Mouse (Mus musculus) v-Abl transformed pro-B cells (cell line): Measurements from ENCODE around the gene Rab11a.

Experiments
- in situ Hi-C, 2 experiments: fragments of 400-800 bp; cut with MboI; formaldehyde crosslinking; loops; one replicate each; pipeline ENCODE4 v1.15.1; 2025; ENCODE audit not compliant: unreplicated experiment in 2 of 2

Rab11a gene

DNA sequence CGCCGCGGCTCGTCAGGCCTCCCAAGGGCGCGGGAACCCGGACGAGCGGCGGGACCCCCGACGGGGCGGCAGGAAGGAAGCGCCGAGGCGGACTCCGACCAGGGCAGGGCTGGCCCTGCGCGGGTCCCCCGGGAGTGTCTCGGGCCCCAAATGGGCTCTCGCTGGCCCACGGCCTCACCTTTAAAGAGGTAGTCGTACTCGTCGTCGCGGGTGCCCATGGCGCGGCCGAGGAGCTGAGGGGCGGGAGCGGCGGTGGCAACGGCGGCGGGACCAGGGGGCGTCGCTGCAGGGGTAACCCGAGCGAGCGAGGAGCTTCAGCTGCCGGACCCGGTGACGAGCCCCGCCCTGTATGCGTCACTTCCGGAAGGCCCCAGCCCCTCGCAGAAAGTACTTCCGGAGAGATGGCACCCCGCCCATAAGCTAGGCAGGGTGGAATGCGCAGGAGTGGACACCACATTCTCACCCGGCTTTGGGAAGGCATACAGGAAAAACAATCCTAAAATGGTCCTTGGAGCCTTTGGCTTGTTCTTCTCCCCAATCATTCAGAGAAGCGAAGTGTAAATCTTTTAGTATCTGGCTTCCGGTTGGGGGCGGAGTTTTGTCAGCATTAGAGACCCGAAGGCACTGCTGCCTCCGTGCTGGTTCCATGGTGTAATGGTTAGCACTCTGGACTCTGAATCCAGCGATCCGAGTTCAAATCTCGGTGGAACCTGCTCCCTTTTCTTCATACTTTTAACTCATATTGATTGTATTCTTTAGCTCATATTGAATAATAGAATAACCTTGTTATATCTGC, at the start of gene Rab11a:
Gene Rab11a, minus strand, starts transcription at position 353 of the 796 bp plus-strand sequence.
- in situ Hi-C loops, result no loop called here

DNA sequence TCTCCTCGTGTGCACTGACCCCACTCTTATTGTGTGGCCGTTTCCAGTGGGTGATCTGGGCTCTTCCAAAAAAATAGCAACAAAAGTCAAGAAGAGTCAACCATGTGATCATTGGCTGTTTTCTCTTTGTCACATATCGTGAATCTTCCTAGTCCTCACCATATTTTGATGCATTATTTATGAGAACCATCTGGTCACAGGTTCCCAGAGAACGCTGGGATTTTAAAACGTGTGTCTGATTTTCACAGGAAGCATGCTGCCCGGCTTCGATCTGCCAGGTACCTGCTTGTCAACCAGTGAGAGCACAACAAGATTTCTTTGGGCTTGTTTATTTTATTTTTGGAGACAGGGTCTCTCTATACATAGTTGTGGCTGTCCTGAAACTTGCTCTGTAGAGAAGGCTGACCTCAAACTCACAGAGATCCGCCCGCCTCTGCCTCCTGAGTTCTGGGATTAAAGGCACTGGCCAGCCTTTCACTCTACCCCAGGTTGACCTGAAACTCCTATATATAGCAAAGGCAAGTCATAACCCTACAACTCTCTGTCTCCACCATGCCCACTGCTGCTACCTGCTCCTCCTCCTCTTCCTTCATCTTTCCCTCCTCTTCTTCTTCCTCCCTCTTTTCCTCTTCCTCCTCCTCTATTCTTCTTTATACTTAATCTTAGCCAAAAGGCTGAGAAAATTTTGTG, 48.8 kb upstream of the Rab11a start:
- in situ Hi-C loops, result no loop called here

DNA sequence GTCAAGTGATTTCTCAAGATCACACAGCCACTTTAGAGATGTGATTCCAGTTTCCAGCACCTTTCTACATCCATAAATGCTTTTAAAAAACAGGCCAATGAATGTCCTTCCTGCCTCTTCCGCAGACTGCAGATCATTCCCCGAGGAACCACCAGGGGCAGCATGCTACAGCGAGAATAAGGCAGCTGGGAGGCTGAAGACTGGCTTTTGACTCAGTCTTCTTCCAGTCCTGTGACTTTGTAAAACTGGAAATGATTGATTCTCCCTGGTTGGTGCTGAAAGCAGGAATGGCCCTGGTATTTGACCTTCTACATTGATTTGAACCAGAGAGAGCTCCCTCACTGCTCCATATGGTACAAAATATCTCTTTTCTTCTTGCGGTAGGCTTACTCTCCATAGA, 47.3 kb upstream of the Rab11a start:
- in situ Hi-C loops, result loop anchor here (5.0 kb wide), 2 partner anchors 32 to 77 kb away; no protein-coding TSS in a partner anchor

DNA sequence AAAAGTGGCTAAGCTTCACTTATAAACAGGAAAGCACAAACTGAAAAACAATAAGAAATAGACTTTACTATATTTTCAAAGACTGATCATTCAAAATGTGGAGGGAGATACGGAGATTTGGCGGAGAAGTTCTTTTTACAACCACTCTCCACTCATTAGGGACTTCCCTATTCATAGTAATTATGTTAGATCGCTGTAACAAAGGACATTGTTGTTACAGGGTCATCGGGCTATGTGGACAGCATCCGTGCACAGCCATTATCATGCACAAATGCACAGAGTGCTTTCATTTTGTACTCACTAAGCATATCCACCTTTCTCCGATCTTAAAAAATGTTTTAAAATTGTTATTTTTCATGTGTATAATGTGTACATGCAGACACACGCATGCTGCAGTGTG, 46.0 kb upstream of the Rab11a start:
- in situ Hi-C loops, result loop anchor here (5.0 kb wide), 2 partner anchors 34 to 79 kb away; no protein-coding TSS in a partner anchor

DNA sequence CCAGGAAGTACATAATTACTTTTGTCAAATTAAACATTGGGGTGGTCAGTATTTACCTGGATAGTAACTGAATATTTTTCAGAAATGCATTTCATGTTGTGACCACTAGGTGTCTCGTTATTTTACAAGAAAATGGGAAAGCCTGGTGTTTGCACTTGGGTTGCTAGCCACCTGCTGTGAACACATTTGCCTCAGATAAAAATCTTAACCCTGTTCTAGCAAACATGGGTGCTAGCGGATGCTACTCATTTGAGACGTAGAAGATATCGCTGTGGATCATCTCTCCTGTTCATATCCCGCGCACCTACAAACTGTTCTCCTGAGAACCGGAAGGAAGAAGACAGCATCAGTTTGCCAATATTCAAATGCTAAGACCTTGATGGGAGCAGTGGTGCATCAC, 42.1 kb upstream of the Rab11a start:
- in situ Hi-C loops, result loop anchor here (5.0 to 10.0 kb wide), 6 partner anchors 38 to 435 kb away; partner anchors contain the start of gene Dis3l (in 1 of the 2)

DNA sequence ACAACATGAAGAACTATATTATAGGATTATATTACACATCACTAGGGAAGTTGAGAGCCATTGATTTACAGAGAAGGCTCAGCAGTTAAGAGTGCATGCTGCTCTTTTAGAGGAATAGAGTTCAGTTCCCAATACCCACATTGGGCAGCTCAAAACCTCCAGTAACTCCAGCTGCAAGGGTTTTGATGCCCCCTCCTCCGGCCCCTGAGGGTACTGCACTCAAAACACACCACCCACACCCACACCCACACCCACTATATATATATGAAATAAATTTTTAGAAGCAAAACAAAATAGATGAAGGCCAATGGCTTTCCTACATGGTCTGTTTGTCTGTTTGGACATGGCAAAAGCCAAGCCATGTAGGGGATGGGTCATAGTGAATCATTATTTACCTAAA, 40.6 kb upstream of the Rab11a start:
- in situ Hi-C loops, result loop anchor here (10.0 kb wide), 4 partner anchors 127 to 433 kb away; partner anchors contain the start of gene Dis3l (in 1 of the 2)

DNA sequence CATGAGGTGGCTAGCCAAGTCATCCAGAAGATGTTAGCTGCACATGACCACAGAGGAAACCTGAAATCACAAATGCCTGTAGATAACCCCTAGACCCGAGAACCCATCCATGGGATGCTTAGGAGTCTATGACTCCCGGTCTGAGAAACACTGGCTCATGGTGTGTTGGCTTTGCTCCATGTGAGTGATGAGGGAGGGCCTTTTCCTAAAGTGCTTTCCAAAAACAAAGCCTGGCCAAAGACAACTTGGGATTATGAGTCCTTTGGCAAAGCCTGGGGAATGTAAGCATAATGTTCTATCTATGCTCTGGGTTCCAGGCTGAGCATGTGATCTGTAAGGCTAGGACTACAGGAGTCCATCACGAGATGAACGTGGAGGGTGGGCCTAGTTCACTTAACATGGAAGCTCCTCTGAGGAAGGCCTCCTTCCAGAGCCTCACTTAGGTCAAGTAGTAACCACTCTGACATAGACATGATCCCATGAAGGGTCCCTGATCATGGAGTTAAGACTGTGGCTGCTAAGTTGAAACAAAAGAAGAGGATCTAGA, 40.0 kb upstream of the Rab11a start:
- in situ Hi-C loops, result loop anchor here (10.0 kb wide), 4 partner anchors 127 to 433 kb away; partner anchors contain the start of gene Dis3l (in 1 of the 2)

DNA sequence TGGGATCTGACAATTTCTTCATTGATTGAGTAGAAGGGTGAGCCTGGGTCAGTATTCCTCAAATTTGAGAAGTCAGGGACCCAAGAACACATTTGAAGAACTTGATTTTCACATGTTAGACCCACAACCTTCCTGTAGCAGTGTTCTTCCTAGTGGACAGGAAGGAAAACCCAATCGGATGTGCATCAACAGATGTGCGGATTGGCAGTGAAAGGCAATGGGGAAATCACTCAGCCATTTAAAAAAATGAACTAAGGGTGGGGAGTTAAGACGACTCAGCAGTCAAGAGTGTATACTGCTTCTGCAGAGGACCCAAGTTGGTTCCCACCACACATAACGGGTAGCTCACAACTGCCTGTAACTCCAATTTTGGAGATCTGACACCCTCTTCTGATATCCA, 37.9 kb upstream of the Rab11a start:
- in situ Hi-C loops, result loop anchor here (10.0 kb wide), 4 partner anchors 129 to 431 kb away; partner anchors contain the start of gene Dis3l (in 1 of the 2)

DNA sequence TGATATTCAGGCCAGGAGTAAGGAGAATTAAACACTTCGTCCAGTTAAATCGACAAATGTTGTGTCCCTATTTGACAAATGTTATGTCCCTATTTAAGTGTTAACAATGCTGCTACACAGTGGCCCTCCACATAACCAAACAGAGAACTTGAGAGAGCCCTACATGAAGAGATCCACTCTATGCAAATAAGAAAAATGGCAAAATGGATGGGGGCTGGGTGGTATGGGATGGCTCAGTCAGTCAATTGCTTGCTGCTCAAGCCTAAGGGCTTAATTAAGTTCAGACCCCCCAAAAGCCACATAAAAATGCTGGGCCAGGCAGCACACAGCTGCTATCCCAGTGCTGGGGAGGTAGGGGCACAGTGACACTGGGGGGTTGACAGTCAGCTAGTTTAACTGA, 37.3 kb upstream of the Rab11a start:
- in situ Hi-C loops, result loop anchor here (10.0 to 25.0 kb wide), 5 partner anchors 130 to 638 kb away; partner anchors contain the start of gene Dis3l (in 1 of the 2)

DNA sequence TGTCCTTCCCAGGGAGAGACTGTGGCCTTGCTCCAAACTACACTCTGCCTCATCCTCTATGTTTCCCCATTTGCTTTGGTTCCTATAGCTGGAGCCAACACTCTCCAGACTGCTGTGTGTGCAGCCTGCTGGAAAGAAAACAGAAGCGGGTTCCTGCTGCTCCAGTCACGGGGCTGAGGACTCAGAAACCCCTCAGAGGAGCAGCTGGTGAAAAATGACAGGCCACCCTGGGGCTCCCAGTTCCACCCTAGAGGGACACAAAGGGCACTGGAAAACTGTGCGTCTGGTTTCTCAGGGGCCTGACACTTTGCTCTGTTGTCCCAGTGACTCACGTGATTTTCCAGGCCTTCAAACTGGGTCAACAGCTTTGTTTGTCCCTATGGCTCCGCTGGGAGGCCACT, 36.9 kb upstream of the Rab11a start:
- in situ Hi-C loops, result loop anchor here (10.0 to 25.0 kb wide), 5 partner anchors 130 to 637 kb away; partner anchors contain the start of gene Dis3l (in 1 of the 2)

DNA sequence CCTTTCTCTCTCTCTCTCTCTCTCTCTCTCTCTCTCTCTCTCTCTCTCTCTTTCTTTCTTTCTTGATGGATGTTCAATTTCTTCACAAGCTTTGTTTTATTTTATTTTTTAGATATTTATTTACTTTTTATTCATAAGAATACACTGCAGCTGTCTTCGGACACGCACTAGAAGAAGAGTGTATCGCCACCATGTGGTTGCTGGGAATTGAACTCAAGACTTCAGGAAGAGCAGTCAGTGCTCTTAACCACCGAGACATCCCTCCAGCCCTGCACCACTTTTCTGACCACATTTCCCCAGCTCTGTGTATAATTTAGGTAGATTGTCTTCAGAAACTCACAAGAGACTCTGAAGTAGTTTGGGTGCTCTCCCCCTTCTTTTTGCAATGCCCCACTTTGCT, 36.4 kb upstream of the Rab11a start:
- in situ Hi-C loops, result loop anchor here (10.0 to 25.0 kb wide), 5 partner anchors 131 to 637 kb away; partner anchors contain the start of gene Dis3l (in 1 of the 2)

DNA sequence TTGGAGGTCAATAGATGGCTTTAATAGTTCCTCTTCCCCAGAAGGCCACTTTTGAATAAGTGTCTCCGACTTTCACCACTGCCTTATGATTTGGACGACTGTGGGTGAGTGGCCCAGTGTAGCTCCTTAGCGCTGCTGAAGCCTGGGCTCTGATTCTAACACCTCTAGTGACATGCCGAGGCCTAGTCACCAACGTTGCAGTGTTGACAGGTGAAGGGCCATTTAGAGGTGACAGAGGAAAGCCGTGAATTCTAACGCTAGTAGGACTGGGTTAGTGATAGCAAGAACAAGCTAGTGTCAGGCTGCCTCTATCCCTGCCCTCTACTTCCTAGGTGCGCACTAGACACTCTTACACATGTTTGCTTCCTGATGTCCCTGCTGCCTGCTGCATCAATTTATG, 35.7 kb upstream of the Rab11a start:
- in situ Hi-C loops, result loop anchor here (10.0 to 25.0 kb wide), 5 partner anchors 132 to 636 kb away; partner anchors contain the start of gene Dis3l (in 1 of the 2)

DNA sequence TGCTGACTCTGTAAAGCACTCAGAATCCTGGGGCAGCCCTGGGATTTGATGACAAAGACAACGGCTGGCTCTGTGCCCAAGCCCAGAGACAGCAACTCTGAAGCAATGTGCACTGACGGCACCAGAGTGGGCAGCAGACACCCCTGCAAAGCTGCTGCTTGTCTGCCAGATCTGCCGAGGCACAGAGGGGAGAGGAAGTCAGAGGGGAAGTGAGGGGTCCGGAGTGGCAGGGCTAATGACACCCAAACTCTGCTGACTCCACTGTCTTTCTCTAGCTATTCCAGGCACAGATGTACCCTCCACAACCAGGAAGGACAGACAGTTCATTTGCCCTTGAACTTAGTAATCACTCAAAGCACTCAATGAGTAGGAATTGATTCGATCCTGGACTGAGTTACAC, 33.7 kb upstream of the Rab11a start:
- in situ Hi-C loops, result loop anchor here (10.0 to 25.0 kb wide), 5 partner anchors 134 to 634 kb away; partner anchors contain the start of gene Dis3l (in 1 of the 2)

DNA sequence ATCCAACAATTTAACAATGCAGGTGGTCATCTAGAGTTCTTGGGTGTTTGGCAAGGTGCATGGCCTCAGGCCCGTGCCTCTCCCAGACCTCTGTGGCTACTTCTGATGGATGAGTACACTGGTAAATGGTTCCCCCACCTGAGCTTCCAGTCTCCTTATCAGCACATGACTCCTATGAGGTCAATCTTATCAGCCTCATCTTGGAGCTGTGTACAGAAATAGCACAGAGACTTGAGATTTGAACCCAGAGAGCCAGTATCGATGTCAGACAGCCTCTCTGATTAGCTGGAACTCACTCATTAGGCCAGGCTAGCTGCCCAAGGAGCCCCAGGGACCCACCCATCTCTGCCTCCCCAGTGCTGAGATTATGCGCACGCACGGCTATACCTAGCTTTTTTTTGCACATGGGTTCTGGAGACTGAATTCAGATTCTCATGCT, 32.9 kb upstream of the Rab11a start:
- in situ Hi-C loops, result loop anchor here (10.0 to 25.0 kb wide), 5 partner anchors 134 to 633 kb away; partner anchors contain the start of gene Dis3l (in 1 of the 2)

DNA sequence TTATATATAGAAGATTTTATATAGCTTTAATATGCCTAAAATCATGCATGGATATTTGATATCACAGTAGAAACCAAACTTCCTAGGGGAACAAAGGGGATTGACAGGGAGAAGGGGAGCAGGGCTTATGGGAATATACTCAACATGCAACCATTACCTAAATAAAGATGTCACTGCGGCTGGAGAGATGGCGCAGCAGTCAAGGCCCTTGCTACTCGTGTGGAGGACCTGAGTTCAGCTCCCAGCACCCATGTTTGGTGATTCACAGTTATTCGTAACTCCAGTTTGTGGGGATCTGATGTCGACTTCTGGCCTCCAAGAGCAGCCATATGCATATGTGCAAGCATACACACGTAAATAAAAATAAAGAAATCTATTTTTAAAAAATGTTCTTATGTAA, 32.4 kb upstream of the Rab11a start:
- in situ Hi-C loops, result loop anchor here (10.0 to 25.0 kb wide), 5 partner anchors 135 to 633 kb away; partner anchors contain the start of gene Dis3l (in 1 of the 2)

DNA sequence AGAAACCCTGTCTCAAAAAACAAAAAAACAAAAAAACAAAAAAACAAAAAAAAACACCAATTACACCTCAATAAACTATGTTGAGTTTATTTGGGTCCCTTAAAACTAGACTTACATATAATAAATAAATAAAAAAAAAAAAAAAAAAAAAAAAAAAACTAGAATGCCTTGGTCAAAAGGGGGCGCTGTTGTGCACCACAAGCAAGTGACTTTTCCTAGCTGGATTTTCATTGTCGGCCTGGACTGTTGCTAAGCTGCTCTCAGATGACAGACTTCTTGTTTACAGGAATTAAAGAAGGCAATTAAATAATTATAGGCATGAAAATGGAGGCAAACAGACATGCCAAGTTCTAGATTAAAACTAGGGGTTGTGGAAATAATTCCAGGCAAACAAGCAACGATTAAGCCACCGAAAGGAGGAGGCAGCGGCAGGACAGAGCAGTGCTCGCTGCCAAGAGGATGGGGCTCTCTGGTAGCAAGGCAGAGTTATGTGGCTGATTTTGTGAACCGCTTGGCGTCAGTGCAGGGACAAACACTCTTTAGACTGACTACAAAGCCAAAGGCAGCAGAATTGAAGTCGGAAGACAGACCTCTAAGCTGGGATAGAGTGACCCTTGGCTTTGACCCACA, 31.6 kb upstream of the Rab11a start:
- in situ Hi-C loops, result loop anchor here in 1 of 2 experiments (25.0 kb wide), 1 partner anchor 632 kb away; no protein-coding TSS in a partner anchor

DNA sequence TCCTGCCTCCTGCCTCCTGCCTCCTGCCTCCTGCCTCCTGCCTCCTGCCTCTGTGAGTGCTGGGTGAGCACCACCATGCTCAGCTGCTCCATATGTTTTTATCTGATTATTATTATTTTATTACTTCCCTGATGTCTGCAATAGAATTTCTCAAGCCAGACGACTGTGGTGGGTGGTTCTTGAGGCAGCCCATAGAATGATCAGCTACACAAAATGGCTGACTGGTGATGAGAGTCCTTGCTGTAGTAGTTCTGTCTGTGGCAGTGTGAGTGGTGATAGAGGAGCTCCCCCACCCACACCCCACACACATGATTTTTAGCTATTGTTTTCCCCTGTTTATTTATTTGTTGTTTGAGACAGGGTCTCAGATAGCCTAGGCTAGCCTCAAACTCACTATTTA, 30.2 kb upstream of the Rab11a start:
- in situ Hi-C loops, result loop anchor here in 1 of 2 experiments (25.0 kb wide), 1 partner anchor 630 kb away; no protein-coding TSS in a partner anchor

DNA sequence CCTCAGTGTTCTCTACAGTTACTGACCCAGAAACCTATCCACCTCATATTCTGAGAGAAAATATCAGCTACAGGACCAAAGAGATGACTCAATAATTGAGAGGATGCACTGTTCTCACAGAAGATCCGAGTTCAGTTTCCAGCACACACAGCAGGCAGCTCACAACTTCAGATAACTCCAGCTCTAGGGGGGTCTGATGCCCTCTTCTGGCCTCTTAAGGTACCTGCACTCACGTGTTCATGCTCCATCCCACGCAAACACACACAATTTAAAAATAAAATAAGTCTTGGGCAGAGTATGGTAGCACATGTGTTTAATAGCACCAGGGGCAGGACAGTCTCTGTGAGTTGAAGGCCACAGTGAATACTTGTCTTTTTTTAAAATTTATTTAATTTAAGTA, 28.6 kb upstream of the Rab11a start:
- in situ Hi-C loops, result loop anchor here in 1 of 2 experiments (25.0 kb wide), 1 partner anchor 629 kb away; no protein-coding TSS in a partner anchor

DNA sequence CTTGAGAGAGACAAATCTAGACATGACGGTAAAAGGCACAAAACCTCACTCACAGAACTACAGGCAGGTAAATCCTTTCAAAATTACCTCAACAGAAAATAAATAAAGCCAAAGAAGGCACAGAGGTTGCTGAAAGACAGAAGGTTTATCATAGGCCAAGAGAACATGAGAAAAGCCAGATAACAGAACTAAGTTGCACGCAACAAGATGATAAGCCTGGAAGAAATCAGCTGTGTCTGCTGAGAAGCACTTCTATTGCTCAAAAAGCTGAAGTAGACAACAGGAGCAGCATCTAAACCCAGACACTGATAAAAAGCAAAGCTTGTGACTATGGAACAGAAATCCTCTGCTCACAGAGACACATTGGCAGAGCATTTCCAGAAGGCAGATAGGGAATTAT, 27.3 kb upstream of the Rab11a start:
- in situ Hi-C loops, result loop anchor here in 1 of 2 experiments (5.0 to 25.0 kb wide), 2 partner anchors 373 to 628 kb away; no protein-coding TSS in a partner anchor
